Mouse (Mus musculus) liver, embryonic 14.5 days (tissue): ENCODE results near the gene Adat3. TPM values are rescaled to one million over a fixed set of nuclear protein-coding genes. Genes with fewer than 3 reads are reported as not detected.

ENCODE experiments used
- ATAC-seq: fragments of 200-750 bp; cut with Nextera tagmentation; 2 replicates; pipeline ENCODE4 v1.8.0; 2017; ENCODE audit warnings: moderate number of reproducible peaks, mild to moderate bottlenecking, moderate library complexity; ENCODE audit not compliant: insufficient read depth
- DNase-seq, 3 experiments: peaks; one replicate each; pipeline ENCODE4 v3.0.0-alpha.2; 2012 to 2013; ENCODE audit warnings: low read depth in 3 of 3, low spot score in 3 of 3
- H3K27ac ChIP-seq: fragments of 300-500 bp; sonication (generic); 2 replicates; pipeline ENCODE4 v1.5.1; 2014; ENCODE audit warnings: moderate library complexity, mild to moderate bottlenecking, control low read depth, inconsistent platforms
- H3K27me3 ChIP-seq: fragments of 300-500 bp; sonication (generic); 2 replicates; pipeline ENCODE4 v1.6.1; 2014; ENCODE audit warnings: mild to moderate bottlenecking, low read length, moderate library complexity; ENCODE audit not compliant: control insufficient read depth, insufficient read depth
- H3K36me3 ChIP-seq: fragments of 300-500 bp; sonication (generic); replicated peaks from 2 replicates; pipeline ENCODE4 v1.6.1; 2014; ENCODE audit warnings: low read depth; ENCODE audit not compliant: control insufficient read depth, insufficient read depth
- H3K4me1 ChIP-seq, 2 experiments: fragments of 200-500 bp in 1 of 2; fragments of 300-500 bp in 1 of 2; sonication (generic) in 1 of 2; replicated peaks; 2 replicates each; pipeline ENCODE4 v1.6.1; 2012 to 2014; ENCODE audit warnings: antibody characterized with exemption in 1 of 2, inconsistent platforms in 1 of 2, low read length in 1 of 2; ENCODE audit not compliant: control insufficient read depth in 2 of 2, insufficient read depth in 2 of 2
- H3K4me2 ChIP-seq: fragments of 300-500 bp; sonication (generic); 2 replicates; pipeline ENCODE4 v1.6.1; 2014; ENCODE audit warnings: low read depth, mild to moderate bottlenecking, control low read depth, moderate library complexity
- H3K4me3 ChIP-seq, 2 experiments: fragments of 200-500 bp in 1 of 2; fragments of 300-500 bp in 1 of 2; sonication (generic) in 1 of 2; 2 replicates each; pipeline ENCODE4 v1.5.1; 2012 to 2014; ENCODE audit warnings: low read depth in 2 of 2, low read length in 2 of 2, mild to moderate bottlenecking in 2 of 2, control low read depth in 1 of 2, inconsistent platforms in 1 of 2, moderate library complexity in 1 of 2; ENCODE audit not compliant: insufficient read depth in 1 of 2
- H3K9ac ChIP-seq: fragments of 300-500 bp; sonication (generic); replicated peaks from 2 replicates; pipeline ENCODE4 v1.6.1; 2014; ENCODE audit warnings: mild to moderate bottlenecking, control low read depth, moderate library complexity
- H3K9me3 ChIP-seq: fragments of 300-500 bp; sonication (generic); 2 replicates; pipeline ENCODE4 v1.6.1; 2016; ENCODE audit warnings: low read length, mixed read lengths; ENCODE audit not compliant: control insufficient read depth
- CTCF ChIP-seq: IDR thresholded peaks from 2 replicates; pipeline ENCODE4 v1.5.1; 2016; ENCODE audit warnings: antibody characterized with exemption, low read depth, control low read depth
- EP300 ChIP-seq: IDR thresholded peaks from 2 replicates; pipeline ENCODE4 v1.6.1; 2016; ENCODE audit warnings: antibody characterized with exemption, low read depth
- WGBS: fragments of 180-500 bp; shearing (Covaris S2); extraction: QIAGEN DNeasy Blood & Tissue Kit; methylation state at CpG from one replicate; pipeline ENCODE4 v1.1.7; 2014; ENCODE audit not compliant: insufficient replicate concordance; 5-methylcytosine and 5-hydroxymethylcytosine counted together
- polyA plus RNA-seq, 2 experiments: library from polyadenylated mRNA; depleted of rRNA in 1 of 2; stranded (reverse) in 1 of 2; unstranded in 1 of 2; fragments of >200 nt; fragmentation: Nextera tagmentation in 1 of 2; extraction: Ambion mirVana in 1 of 2; gene quantifications; 2 replicates each; pipeline versions ENCODE4 v1.2.1 to v1.2.3; 2012 to 2014

Adat3 gene
- 6.3 and 6.4 TPM in 2 replicates for polyA plus RNA-seq (2012; rRNA removed)
- 3.8 and 4.9 TPM in 2 replicates for polyA plus RNA-seq (2014; fragmentation: Nextera tagmentation; extraction: Ambion mirVana)

GRCm38 (mm10) chr10:80602698-80603325 lies at the start of gene Adat3, which contains the start of gene Scamp4:
TSS of gene Adat3 (plus strand) at chr10:80602880.
TSS of gene Scamp4 (plus strand) at chr10:80602872.
- Histone ChIP-seq H3K9ac (peak within 1 kb of the TSS; percentile 81), H3K9me3 (no peaks in the 10 kb centered on the region), H3K27ac (peak within 1 kb of the TSS; percentile 97), H3K4me2 (peak within 1 kb of the TSS; percentile 100), H3K4me3 (peak within 1 kb of the TSS; percentile 63 to 75), H3K27me3 (no peaks in the 10 kb centered on the region), H3K4me1 (peaks cover 49 to 51% of the 10 kb centered on the region in 2 experiments), H3K36me3 (peaks cover 19% of the 10 kb centered on the region)
- peak; percentile 87 for ATAC-seq
- peak; percentile 87 to 91 (median 89) for DNase-seq
- no peak for TF ChIP-seq EP300
- TF ChIP-seq CTCF = no peak
- under 1% methylated on average over 54 of the region's 54 CpGs for WGBS

GRCm38 (mm10) chr10:80553575-80553974 lies 49.1 kb upstream of the Adat3 start:
- Histone ChIP-seq H3K9ac (peak overlapping the region; percentile 64), H3K27ac (peak overlapping the region; percentile 97), H3K4me3 (peak overlapping the region; percentile 8 to 45)

GRCm38 (mm10) chr10:80553997-80554396 lies 48.7 kb upstream of the Adat3 start:
- DNase-seq (no peak), ATAC-seq (peak; percentile 55)
- TF ChIP-seq EP300 (no peak), CTCF (no peak)
- no peaks in the 10 kb centered on the region for H3K27me3 ChIP-seq
- peaks cover 13% of the 10 kb centered on the region for H3K36me3 ChIP-seq
- peaks cover 25 to 43% of the 10 kb centered on the region in 2 experiments for H3K4me1 ChIP-seq
- H3K9me3 ChIP-seq = no peaks in the 10 kb centered on the region
- H3K27ac ChIP-seq = peak overlapping the region; percentile 97
- H3K9ac ChIP-seq = peak overlapping the region; percentile 64
- 43% methylated on average over 6 of the region's 6 CpGs for WGBS
- peak overlapping the region; percentile 5 to 45 for H3K4me3 ChIP-seq
- H3K4me2 ChIP-seq = peak overlapping the region; percentile 88

More at GRCm38 (mm10) chr10:80553575-80553974, 49.1 kb upstream of the Adat3 start:
- H3K4me2 ChIP-seq = peak overlapping the region; percentile 88
- H3K9me3 ChIP-seq = no peaks in the 10 kb centered on the region
- TF ChIP-seq CTCF = peak; percentile 19; the same call in 1 of the 2 replicates
- peak; percentile 77 for TF ChIP-seq EP300
- H3K4me1 ChIP-seq = peaks cover 28 to 41% of the 10 kb centered on the region in 2 experiments
- ATAC-seq (peak; percentile 93), DNase-seq (peak; percentile 78 to 81 (median 80))
- H3K27me3 ChIP-seq = no peaks in the 10 kb centered on the region
- H3K36me3 ChIP-seq = peaks cover 13% of the 10 kb centered on the region
- 7% methylated on average over 8 of the region's 8 CpGs for WGBS

- Histone ChIP-seq H3K36me3 (no peaks in the 10 kb centered on the region; the same call in 1 of the 2 replicates), H3K4me2 (no peak overlapping the region), H3K9ac (no peak overlapping the region; the same call in 1 of the 2 replicates), H3K27me3 (no peaks in the 10 kb centered on the region), H3K4me1 (peaks cover 28 to 51% of the 10 kb centered on the region in 2 experiments), H3K27ac (no peak overlapping the region), H3K9me3 (no peaks in the 10 kb centered on the region), H3K4me3 (no peak overlapping the region)
- peak; percentile 97 for TF ChIP-seq CTCF
- TF ChIP-seq EP300 = no peak
- no peak for ATAC-seq
- 35% methylated on average over 5 of the region's 5 CpGs for WGBS
- DNase-seq = no peak
Observed at GRCm38 (mm10) chr10:80557346-80557965, 45.2 kb upstream of the Adat3 start.

- DNase-seq = no peak
- H3K9ac ChIP-seq = peak overlapping the region; percentile 14; the same call in 1 of the 2 replicates
- ATAC-seq = no peak
- TF ChIP-seq CTCF = no peak
- no peak for TF ChIP-seq EP300
- peak overlapping the region; percentile 2 to 24; a peak in 2 of 4 replicates for H3K4me3 ChIP-seq
- H3K27me3 ChIP-seq = no peaks in the 10 kb centered on the region
- WGBS = 82% methylated on average over 7 of the region's 7 CpGs
- H3K4me1 ChIP-seq = peaks cover 9 to 33% of the 10 kb centered on the region in 2 experiments
- H3K36me3 ChIP-seq = no peaks in the 10 kb centered on the region
- peak overlapping the region; percentile 85 for H3K4me2 ChIP-seq
- no peak overlapping the region for H3K27ac ChIP-seq
- no peaks in the 10 kb centered on the region for H3K9me3 ChIP-seq
Observed at GRCm38 (mm10) chr10:80559431-80559830, 43.2 kb upstream of the Adat3 start.
